Mouse (Mus musculus) adrenal gland, postnatal 25 days (tissue): ENCODE measurements around the gene Ssbp4. TPM values are rescaled to one million over a fixed set of nuclear protein-coding genes. Genes with fewer than 3 reads are reported as not detected.

ENCODE experiments used
- DNase-seq: peaks from one replicate; pipeline ENCODE4 v3.0.0; 2021; ENCODE audit warnings: mixed read lengths
- long read RNA-seq: library from polyadenylated mRNA; stranded (forward); transcript quantifications from one replicate; pipeline ENCODE4 v2.0.0, GENCODE M21; 2021
- total RNA-seq: library from RNA; stranded (reverse); gene quantifications from 2 replicates; pipeline ENCODE4 v1.2.3, GENCODE M21; 2021

Ssbp4 gene
- 82.0 and 88.2 TPM in 2 replicates for total RNA-seq
- long read RNA-seq, transcript Ssbp4-201 (17 exons, 1,475 nt), result major isoform, 23 of 104 reads
- long read RNA-seq, partial matches to known transcripts, result 28 of 104 reads
- long read RNA-seq, other reads (novel, unspliced or antisense), result 53 of 104 reads

- no peak for DNase-seq
Measured at GRCm38 (mm10) chr8:70608749-70609367, at the start of gene Ssbp4. Ssbp4 (minus strand) TSS chr8:70608872.

DNA sequence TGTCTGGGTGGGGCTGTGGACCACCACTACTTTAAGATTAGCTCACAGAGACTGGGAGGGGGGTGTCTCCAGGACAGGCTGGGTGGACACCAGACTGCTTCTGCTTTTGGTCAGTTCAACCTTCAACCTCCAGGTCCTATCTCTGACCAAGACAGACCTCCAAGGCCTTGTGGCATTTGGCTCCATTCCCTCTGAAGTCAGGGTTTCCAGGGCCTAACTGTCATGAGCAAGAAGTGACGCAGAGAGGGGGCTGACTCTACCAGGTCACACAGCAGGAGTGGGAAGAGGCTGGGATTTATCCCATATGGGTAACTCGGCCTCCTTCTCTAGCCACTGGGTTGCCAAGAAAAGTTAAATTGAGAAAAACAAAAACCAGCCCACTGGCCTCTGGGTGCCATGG lies 49.1 kb upstream of the Ssbp4 start:
- DNase-seq, result peak; percentile 52

GRCm38 (mm10) chr8:70657214-70657613 lies 48.5 kb upstream of the Ssbp4 start:
- no peak for DNase-seq

GRCm38 (mm10) chr8:70656193-70656790 lies 47.6 kb upstream of the Ssbp4 start:
- no peak for DNase-seq

GRCm38 (mm10) chr8:70655469-70655868 lies 46.8 kb upstream of the Ssbp4 start:
- DNase-seq, result no peak

- DNase-seq, result no peak
Measured at GRCm38 (mm10) chr8:70654121-70654520, 45.4 kb upstream of the Ssbp4 start.

GRCm38 (mm10) chr8:70653226-70653625 lies 44.6 kb upstream of the Ssbp4 start:
- peak; percentile 72 for DNase-seq

DNA sequence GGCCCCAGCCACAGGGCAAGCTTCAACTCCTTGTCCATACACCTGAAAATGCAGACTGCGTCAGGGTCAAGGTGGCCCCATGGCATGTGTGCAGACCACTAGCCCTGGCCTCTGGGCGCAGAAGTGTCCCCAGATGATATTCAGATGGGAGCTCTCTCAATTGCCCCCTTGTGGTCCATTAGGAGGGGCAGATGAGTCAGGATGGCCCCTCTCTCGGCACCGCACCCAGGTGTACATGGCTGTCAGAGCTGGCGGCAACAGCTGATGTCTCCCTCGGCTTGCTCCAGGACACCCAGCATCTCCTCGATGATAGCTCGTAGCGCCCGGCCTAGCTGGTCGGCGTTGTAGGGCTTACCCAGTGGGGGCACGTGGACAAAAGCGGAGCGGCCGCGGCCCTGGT lies 41.7 kb upstream of the Ssbp4 start:
- DNase-seq, result no peak

DNA sequence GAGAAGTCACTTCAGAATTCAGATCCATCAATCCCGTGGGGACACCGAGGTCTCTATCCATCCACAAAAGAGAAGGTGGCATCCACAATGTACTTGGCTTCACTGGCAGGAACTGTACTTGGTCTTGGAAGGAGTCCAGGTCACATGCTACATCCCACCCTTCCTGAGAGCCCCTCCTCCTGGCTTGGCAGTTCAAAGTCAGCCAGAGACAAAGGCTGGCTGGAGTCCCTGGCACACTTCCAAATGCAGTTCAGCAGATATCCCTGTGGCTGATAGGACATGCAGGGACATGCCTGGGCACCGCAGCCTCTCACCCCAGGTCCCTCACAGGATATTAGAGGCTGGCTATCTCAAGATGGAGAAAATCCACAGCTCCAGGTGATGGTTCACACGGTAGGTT lies 40.7 kb upstream of the Ssbp4 start:
- peak; percentile 83 for DNase-seq

DNA sequence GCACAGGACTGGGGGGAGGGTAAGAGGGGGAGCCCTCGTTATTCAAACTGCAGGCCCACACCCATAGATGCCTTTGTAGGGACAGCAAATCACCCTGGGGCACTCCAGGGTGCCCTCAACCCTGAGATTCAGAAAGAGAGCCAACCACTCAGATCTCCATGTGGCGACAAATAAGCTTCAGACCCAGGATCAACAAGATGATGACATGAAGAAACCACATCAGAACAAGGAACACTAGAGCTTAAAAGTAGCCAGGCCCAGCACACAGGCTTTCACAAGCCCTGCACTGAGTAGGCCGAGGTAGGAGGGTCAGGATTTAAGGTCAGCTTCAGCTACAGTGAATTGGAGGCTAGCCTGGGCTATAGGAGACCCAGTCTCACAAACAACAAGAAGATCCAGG lies 40.2 kb upstream of the Ssbp4 start:
- no peak for DNase-seq

DNA sequence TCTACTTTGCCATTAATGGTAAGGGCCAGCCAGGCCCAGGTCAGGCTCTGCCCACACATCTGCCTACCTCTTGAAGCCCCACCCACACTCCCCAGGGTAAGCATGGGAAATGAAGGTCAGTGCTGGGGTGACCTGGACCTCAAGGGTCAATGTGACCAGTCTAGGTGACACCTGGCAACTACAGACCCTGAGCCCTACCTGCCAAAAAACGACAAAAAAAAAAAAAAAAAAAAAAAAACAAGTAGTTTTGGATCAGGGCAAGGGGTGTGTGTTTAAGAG lies 39.4 kb upstream of the Ssbp4 start:
- DNase-seq, result no peak

- DNase-seq, result no peak
Measured at GRCm38 (mm10) chr8:70647343-70648163, 38.9 kb upstream of the Ssbp4 start.

DNA sequence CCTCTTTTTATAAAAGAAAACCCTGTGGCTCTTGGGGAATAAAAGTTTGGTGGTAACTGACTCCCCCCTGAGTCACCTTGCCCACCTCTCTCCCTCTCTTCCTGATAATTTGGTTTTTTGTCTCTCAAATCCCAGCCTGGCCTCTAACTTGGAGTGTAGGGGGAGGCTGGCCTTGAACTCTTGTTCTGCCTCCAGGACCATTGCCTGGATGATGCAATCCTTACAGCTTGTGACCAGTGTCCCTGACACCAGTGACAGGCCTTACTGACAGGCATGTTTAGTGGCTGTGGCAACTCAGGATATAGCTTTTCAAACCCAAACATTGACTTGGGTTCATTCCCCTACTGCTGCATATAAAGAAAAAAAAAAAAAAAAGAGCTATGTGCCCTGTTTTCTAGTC lies 38.1 kb upstream of the Ssbp4 start:
- peak; percentile 41 for DNase-seq

DNA sequence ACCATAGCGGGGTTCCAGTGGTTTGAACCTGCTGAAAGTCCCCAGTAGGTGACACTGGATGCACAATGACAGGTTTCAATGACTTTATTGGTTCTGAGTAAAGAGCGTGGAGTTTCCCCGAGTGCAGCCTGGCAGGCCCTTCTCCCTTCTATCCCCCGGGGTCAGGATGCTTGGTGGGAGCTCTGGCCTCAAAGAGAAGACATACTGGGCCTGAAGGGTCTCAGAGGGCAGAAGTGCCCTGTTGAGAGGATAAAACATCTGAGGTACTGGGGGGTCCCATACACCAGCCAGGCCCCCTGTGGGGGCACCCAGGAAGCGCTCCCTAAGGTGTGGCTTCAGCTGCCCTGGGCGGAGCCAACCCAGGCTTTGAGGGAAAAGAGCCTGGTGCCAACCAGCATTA lies 37.7 kb upstream of the Ssbp4 start:
- no peak for DNase-seq

DNA sequence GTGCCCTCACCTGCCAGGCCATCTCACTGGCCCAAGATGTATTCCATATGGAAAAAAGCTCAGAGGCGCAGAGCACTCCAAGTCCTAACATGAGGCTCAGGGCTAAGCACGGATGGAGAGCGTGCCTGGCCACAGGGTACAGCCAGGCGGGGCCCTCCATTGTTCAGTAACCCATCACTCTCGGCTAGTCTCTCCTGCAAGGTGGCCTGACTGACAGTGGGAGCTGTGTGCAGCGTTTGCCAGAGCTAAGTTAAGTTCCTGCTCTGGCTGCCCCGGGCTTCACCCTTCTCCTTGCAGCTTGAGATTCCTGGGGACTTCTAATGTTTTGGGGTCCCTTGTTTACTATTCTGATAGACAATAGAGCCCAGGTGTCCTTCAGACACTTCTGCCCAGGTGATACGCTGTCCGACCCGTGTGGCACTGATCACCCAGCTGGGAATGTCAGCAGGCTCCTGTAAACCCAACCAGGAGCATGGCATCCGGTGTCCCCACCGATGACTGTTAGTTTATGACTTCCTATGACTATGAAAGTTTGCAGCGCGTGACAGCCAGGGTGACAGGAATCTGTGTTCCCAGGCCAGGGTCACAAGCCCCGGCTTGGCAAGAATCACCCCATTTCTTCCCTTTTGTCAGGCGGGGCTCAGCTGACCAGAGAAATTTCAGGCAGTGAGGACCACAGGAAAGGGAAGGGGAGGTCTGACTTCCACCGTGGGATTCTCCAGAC lies 37.0 kb upstream of the Ssbp4 start:
- DNase-seq, result peak; percentile 58

- DNase-seq, result no peak
Measured at GRCm38 (mm10) chr8:70644065-70644464, 35.4 kb upstream of the Ssbp4 start.

DNA sequence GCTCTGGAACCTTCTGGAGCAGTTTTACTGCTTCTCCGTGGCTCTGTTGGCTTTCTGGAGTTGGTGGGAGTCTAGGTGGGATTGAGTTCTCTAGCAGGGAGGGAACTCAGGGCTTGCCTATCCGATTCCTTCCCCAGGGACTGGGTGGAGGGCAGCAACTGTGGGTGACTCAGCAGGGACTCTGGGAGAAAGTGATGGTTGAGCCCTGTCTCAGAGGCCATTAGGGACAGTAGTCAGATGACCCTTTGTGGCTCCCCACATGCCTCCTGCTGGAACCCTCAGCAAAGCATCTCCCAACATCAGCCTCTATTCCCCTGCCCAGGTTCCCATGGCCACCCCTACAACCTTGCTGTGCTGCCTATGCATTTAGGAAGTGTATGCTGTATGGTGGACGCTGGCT lies 34.3 kb upstream of the Ssbp4 start:
- no peak for DNase-seq

- DNase-seq, result no peak
Measured at GRCm38 (mm10) chr8:70638752-70639151, 30.1 kb upstream of the Ssbp4 start.

DNA sequence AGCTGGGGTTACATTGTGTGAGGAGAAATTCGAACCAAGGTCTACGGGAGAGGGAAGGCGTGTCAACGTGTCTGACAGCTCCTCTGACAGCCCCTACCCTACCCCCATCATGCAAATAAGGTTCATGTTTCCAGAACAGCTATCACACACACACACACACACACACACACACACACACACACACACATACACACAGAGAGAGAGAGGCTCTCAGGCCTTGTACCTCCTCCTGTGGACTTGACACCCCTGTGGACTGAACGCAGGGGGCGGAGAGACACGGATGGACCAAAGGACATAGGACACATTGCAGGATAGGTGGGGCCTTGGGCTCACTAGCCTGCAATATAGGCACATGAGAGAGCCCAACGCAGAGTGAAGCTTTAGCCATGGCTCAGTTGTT lies 28.2 kb upstream of the Ssbp4 start:
- no peak for DNase-seq

GRCm38 (mm10) chr8:70635527-70635926 lies 26.9 kb upstream of the Ssbp4 start:
- no peak for DNase-seq

DNA sequence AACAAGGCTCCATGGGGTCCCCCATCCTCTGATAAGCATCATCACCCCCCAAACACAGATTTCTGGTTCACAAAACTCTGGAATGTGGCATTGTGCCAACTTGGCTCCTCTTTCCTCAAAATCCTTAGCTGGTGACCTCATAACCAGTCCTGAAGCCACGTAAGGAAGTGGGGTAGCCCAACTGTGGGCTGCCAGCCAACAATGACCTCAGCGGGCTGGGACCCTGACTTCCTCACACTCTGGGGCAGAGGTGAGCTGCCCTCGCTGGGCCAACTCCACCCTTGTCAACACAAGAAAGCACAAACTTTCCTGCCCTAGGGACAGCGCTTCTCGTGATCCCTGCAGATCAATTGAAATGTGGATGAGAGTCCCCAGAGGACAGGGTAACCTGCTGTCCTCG lies 25.4 kb upstream of the Ssbp4 start:
- peak; percentile 72 for DNase-seq

DNA sequence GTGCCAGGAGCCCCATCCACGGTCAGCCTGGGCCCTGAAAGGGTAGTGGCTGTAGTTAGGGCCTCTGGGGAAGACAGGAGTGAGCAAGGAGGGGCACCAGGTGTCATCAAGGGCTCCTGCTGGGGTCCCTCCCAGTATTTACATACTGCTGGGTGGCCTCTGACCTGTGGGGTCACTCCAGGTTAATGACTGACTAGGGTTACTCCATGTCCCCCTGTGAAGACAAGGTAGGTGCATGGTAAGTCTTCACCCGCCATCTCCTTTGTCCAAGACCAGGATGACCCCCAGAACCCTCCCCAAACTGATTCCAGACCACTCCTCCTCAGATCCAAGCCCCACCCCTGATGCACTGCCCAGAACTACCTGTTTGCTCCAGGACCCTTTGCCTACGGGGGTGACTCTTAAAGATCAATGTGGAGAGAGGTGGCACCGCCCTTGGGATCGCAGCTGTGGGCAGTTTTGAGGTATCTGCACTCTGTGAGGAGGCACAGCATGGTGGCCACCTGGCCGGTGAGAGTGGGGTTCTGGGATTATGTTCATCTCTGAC lies 23.7 kb upstream of the Ssbp4 start, which contains the start of gene Gdf15:
Gdf15 (minus strand) TSS at position 111 of the 547 bp plus-strand sequence.
- no peak for DNase-seq
